Mouse (Mus musculus) adrenal gland, adult 8-10 months (tissue): Measurements from ENCODE around the gene Hoxc9. TPM values are rescaled to one million over a fixed set of nuclear protein-coding genes. Genes with fewer than 3 reads are reported as not detected.

Experiments used
- DNase-seq: peaks from one replicate; pipeline ENCODE4 v3.0.0; 2022
- total RNA-seq, 4 experiments: library from RNA; stranded (reverse); gene quantifications; 2 replicates each; pipeline ENCODE4 v1.2.4; 2022

Gene Hoxc9
- total RNA-seq, 4 experiments from 2014 or later = 0.52 to 0.99 (median 0.83) TPM

GRCm38 (mm10) chr15:102978615-102979515, 2.6 kb downstream of the Hoxc9 start:
- no peak for DNase-seq

- DNase-seq = no peak
These were observed 3.7 kb downstream of the Hoxc9 start for GRCm38 (mm10) chr15:102979936-102980335.

DNA sequence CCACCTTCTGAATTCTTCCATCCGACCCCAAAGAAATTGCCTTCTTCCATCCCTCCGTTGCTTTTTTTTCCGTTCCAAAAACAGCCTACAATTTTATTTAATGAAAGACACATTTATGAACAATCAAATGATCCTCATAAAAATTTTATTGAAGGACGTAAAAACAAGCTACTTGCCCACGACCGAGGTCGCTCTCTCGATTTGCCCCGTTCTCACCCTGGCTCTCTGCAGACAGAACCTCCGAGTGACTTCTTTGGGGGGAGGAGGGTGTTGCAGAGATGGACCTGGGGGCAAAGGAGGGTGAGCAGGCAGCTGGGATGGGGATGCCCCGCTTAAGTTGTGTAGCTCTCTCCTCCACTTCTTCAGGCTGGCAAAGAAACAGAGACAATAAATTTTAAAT, 4.1 kb downstream of the Hoxc9 start:
- DNase-seq = no peak

GRCm38 (mm10) chr15:102980912-102981311, 4.7 kb downstream of the Hoxc9 start:
- DNase-seq = no peak

DNA sequence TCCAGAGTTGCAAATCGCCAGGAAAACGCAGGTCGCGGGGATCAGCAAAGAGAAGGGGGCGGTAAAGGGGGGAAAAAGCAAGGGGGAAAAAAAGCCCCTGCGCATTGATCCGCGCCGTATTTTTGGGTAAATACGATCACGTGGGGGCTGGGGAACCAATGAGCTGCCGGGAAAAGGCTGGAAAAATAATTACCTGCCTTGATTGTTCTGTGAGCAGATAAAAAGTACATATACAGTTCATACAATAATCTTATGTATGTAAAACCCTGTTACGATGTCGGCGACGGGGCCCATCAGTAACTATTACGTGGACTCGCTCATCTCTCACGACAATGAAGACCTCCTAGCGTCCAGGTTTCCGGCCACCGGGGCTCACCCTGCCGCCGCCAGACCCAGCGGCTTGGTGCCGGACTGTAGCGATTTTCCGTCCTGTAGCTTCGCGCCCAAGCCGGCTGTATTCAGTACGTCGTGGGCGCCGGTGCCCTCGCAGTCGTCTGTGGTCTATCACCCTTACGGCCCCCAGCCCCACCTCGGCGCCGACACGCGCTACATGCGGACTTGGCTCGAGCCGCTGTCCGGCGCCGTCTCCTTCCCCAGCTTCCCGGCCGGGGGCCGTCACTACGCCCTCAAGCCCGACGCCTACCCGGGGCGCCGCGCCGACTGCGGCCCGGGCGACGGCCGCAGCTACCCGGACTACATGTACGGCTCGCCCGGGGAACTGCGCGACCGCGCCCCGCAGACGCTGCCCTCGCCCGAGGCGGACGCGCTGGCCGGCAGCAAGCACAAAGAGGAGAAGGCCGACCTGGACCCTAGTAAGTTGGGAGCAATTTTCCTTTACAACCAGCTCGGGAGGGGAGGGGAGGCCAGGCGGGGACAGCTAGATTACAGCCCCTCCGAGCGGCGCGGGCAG, 5.4 kb downstream of the Hoxc9 start:
- DNase-seq = no peak

DNA sequence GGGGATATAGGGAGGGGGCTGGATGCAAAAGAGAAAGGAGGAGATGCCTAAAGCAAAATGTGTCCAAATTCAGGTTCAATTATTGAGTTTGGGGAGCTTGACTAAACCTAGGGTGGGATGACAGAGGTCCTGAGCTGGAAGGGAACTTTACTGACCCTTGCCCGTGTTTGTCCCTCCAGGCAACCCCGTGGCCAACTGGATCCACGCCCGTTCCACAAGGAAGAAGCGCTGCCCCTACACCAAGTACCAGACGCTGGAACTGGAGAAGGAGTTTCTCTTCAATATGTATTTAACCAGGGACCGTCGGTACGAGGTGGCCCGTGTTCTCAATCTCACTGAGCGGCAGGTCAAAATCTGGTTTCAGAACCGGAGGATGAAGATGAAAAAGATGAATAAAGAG, 7.5 kb downstream of the Hoxc9 start:
- no peak for DNase-seq

- no peak for DNase-seq
These were observed 8.3 kb downstream of the Hoxc9 start for GRCm38 (mm10) chr15:102984521-102984920.

DNA sequence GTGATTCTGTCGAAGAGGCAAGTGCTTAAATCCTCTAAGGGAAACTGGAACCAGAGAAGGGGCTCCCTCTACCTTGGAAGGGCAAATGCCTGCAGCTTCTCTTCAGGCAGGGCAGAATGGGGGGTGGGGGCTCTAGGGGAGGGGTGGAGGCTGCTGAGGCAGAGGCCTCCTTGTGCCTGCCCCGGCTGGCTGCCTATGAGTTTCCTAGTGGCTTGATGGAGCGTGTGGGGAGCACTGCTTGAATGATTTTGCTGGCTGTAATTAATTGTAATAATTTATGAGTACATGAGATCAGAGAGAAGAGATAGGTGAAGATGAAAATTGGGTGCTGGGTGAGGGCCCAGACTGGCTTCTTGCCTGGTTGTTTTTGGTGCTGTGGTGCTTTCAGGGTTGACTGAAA, 8.7 kb downstream of the Hoxc9 start:
- DNase-seq = no peak

DNA sequence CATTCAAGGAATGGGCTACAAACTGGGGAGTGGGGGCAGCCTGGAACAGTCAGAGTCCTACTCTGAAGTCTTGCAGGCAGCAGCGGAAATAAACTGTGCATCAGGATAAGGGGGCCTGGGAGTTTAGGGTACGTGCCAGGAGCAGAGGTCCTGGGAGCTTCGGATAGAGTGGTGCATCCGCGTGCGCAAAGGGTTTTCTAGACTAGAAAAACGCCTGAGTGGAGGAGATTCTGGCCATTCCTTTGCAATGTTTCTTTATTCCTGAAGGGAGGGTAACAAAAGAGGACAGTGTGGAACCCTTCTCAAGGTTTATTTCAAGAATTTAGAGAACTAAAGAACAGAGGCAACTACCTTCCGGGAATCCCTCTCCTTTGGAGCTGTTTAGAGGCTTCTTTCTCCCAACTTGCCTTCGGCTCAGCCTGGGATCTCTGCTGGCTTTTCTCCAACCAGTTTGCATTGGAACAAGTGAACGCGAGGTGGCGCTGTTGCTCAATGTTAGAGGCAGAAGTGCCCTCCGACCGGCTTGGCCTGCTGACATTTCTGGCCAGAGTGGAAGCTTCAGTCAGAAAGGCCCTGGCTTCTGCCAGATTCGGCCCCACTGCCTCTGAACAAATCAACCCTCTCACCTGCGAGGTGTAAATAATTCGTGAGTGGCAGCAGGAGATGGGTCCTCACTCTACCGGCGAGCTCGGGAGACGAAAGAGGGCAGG, 11.0 kb downstream of the Hoxc9 start:
- DNase-seq = peak; percentile 84

- DNase-seq = no peak
These were observed 11.8 kb downstream of the Hoxc9 start for GRCm38 (mm10) chr15:102988078-102988477.

- DNase-seq = no peak
These were observed 14.5 kb downstream of the Hoxc9 start, which contains the start of gene Hoxc8 for GRCm38 (mm10) chr15:102990461-102991397. Gene Hoxc8, plus strand, starts transcription at chr15:102990607.

- no peak for DNase-seq
These were observed 15.5 kb downstream of the Hoxc9 start for GRCm38 (mm10) chr15:102991782-102992181.

DNA sequence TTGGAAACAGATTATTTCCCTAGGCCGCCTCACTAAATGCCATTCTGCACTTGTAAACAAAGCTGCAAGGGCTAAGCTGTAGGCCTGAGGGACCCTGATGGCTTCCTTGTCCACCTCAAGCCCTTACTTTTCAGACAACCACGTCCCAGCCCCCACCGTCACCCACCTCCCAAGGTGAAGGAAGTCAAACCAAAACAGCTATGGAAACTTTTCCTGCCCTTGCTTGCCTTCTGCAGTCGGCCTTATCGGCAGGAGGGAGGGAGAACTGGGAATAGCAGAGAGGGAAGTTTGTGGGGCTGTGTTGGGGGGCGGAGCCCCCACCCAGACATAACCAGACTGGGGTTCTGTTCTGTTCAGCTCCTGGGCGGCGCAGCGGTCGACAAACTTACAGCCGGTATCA, 16.0 kb downstream of the Hoxc9 start:
- DNase-seq = no peak

DNA sequence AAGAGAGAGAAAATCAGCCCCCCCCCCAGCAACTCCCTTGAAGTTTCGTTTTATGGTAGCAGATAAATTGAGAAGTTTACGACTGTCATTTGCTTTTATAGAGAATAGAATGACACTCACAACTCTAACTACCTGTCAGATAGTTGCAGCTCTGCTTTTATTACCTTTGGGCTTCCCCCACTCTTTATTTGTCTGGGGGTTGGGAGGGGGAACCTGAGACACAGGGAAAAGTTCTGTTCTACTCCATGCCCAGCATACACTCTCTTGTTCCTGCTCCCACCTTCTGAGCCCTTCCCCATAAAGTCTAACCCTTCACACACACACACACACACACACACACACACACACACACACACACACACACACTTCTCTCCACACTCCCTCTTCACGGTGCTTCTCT, 16.6 kb downstream of the Hoxc9 start:
- DNase-seq = no peak

DNA sequence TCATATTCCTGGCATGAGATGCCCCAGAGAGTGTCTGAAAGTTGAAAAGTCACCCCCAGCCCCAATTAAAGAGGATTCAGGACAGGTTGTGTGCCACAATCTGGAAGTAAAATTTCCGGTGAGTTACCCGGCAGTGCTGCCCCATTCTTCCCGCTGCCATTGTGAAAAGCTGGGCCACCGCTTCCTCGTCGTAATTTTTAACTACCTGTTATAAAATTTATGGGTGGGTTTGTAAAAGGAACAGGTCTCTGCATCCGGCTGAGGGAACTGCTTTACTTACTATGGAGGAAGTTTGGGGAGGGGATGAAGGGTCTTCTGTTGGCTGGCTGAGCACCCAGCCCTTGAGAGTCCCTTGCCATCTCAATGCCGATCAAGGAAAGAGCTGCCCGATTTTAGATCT, 20.3 kb downstream of the Hoxc9 start:
- DNase-seq = no peak

DNA sequence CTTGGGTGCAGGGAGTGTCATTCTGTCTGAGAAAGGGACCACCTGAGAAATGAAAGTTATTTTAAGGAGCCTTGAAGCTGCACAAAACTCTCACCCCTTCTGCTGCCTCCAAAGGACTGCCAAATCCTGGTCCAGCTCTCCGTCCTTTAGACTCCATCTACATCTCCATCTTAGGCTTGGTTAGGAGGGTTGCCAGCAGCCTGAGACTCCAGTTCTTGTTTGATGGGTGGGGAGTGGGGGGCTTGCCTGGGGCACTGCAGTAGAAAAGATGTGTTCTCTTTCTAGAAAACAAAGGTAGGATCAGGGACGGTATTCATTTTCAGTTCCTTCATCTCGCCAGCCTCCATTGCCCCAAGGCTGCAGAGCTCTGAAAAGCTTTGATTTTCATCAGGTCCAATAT, 21.2 kb downstream of the Hoxc9 start:
- no peak for DNase-seq

- no peak for DNase-seq
These were observed 21.7 kb downstream of the Hoxc9 start, which contains the start of gene Hoxc6 for GRCm38 (mm10) chr15:102997939-102998355. Gene Hoxc6, plus strand, starts transcription at chr15:102998257.

DNA sequence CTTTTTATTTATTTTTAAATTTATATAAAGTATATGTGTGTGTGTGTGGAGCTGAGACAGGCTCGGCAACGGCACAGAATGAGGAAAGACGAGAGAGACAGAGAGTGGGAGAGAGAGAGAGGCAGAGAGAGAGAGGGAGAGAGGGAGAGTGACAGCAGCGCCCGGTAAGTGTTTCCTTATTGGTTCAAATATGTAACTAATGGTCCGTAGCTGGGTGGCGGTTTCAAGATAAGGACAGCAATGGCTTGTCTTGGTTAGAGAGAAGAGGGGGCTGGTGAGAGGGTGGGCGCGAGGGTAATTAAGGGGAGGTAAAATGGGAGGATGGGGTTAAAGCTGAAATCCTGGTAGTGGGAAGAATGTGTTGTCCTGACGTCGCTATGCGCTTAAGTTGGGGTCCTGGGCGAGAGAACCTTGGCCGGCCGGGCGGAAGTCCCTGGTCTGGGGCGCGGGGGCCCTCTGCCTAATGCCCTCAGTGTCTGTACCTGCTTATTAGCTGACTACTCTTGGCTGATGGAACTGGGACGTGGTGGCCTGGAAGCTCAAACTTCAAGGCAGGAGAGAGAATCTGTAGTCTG, 22.5 kb downstream of the Hoxc9 start:
- no peak for DNase-seq

GRCm38 (mm10) chr15:102999183-102999831, 23.1 kb downstream of the Hoxc9 start:
- DNase-seq = peak; percentile 91

DNA sequence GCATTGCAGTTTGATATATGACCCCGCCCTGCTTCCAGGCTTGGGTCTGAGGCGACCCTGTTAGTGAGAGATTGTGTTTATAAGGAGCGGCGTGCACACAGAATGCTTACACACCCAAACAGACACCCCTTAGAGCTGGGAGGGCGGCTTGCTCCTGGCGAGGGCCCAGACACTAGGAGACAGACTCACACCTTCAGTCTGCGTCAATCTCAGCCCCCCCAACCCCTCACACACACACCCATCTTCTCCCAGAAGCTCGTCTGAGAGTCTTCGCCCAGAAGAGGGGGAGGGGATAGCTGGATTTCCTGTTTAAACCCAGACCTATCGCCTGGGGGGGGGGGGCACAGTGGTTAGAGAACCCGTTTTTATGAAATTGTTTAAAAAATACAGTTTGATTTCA, 23.7 kb downstream of the Hoxc9 start:
- no peak for DNase-seq
